Mouse (Mus musculus) monocyte, adult 2 months (primary cell): ENCODE data around the gene Kit.

Experiments used
- DNase-seq, 2 experiments: peaks; one replicate each; pipeline ENCODE4 v3.0.0; 2022; ENCODE audit warnings: low spot score in 2 of 2, low read depth in 1 of 2

The Kit gene

DNA sequence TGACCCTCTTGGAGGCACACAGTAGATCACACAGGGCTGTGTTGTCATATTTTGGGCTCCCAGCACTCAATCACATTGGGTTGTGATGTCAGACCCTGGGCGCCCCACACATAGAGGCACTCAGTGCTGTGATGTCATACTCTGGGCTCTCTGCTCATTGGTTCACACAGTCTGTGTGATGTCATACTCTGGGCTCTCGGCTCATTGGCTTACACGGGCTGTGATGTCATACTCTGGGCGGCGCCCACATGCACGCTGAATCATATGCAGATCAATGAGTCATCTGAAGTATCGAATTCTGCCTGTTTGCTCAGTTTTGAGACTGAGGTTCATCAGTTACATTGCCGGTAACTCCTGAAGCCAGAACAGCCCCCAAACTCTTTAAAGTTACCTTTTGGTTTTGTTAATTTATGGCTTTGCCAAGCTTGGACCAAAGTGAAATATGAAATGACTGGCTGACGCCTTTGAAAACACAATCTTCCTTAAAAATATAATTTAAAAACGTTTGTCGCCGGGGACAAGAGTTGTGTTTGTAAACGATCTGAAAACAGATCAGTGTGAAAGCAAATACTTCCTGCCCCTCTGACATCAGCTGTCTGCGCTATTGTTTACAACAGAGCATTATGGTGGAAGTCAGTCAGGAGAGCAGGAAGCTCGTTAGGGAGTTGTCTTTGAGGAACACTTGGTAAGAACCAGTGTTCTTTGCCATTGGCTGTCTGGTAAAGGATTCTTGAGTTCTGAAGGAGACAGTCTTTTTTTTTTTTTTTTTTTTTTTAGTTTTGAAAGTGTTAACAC, 15.0 kb downstream of the Kit start:
- DNase-seq = no peak

DNA sequence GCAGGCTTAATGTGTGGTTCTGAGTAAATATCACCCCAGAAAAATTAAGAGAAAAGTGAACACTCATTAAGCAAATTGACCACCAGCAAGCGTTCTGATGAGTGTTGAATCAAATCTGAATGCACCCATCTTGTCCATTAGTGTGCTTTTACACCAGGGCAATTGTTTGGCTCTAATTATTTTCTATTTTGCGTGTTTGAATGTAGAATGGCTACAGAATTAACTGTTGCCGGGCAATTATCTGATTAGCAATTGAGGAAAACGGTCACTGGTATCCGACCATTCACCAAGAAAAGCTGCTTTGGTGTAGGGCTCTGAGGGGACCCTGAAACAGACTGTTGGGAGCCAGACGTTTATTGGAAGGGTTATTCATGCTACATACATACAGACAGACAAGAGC, 16.2 kb downstream of the Kit start:
- DNase-seq = no peak

DNA sequence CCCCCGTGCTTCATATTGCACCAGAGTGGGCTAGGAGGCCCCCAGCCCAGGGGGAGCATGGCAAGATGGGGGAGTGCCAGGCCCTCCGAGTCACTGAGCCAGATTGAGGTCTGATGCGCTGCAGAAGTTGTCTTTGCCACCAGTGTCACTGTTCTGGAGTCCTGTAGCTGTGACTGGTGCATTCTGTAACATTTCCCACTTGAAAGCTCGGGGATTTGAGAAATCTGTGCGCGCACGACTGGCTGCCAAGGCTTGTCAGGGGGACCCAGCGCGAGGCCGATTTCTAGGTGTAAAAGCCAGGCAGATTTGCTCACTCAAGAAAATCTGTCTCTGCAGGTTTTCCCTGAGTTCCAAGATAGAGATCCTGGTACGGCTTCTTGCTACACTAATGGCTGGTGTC, 16.9 kb downstream of the Kit start:
- DNase-seq = no peak

DNA sequence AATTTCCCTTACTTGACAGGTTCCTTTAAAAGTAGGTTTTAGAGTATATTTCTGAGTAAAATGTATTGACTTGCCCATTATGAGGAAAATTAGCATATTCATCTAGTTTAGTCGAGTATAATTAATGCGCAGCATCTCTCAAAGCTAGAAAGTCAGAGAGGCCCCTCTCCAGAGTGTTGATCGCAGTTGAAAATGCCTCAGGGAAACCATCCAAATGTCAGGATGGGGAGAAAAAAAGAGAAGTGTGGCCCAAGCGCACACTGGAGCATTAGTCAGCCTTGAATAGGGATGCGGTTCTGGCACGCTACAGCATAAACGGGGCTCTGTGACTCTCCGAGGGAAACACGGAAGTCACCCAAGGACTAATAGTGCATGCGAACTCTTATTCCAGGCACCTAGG, 20.6 kb downstream of the Kit start:
- no peak for DNase-seq

DNA sequence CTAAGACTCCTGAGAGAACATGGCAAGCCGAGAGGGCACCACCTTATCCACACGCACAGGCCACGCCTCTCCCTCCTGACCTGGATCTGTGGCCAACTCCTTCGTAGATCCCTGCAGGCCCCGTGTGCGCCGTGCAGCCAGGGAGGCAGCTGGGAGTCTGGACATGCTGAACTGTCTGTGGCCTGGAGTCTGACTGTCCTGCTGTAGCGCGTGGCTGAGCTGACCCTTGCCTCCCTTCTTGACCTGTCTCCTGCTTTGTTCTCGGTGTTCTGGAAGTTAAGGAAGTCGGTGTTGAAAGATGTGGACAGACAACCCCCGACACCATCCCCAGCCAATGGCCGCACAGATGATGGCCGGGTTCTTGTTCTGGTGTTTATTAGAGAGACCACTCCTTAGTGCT, 21.5 kb downstream of the Kit start:
- no peak for DNase-seq

DNA sequence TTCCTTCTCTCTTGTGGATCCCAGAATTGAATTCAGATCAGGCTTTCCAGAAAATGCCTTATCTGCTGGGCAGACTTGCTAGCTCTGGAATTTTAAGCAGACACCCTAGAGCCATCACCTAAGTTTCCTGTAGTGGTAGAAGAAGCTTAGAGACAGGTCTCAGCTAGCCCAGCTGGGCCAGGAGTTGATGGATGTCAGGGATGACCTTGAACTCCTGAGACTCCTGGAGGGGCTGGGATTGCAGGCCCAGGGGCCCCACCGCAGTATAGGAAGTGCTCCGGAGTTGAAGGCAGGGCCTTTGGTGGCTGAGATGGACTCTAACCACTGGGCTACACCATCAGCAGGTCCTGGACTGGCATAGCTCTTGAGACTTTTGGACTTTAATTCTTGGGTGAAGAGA, 22.6 kb downstream of the Kit start:
- no peak for DNase-seq

DNA sequence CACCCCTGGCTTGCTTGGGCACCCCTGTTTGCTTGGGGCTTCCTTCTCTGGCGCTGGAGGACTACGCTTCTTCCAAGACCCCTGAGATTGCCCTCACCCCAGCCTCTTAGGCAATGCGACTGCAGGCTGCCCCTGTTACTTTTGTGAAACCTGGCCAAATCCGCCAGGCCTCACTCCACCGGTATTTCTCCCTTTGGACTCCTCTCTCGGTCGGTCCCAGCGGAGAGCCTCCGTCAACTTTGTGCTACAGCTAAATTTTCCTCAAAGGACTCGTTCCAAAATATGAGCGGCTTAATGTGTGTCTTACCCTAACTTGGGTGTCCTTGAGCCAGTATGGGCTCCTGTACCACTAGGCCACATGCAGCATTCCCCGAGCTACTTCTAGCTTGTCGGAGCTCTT, 23.8 kb downstream of the Kit start:
- DNase-seq = no peak

DNA sequence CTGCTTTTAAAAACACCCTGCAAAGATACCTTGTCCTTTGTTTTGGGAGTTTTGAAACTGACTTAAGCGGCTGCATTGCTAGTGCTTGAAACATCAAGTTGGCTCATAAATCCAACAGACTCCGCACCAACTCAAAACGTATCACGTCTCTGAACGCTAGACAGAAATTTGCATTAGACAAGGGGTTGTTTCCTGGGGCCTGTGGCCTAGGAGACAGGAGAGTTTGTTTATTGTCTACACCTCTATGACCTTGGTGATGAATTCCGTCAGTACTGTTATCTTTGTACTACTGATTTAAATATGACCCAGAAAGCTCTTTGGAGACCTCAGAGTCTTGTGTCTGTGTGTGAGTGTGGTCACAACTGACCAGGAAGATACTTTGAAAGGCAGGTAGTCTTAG, 25.3 kb downstream of the Kit start:
- no peak for DNase-seq

DNA sequence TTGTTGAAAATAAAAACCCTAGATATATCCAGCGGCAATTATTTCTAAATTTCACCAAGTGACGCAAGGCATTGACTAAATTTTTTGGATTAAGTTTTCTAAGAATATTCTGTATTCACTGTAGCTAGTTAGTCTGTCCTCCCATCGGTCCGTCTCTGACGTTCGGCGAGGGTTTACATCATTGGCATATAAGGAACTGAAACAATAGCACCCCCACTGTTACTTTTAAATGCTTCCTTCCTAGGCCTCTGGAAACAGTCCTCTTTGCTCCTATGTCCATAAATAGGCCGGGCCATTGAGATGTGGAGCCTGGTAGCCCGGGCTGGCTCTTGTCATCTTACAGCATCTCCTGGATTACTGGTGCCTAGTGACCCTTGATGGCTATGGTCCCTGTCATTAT, 29.5 kb downstream of the Kit start:
- DNase-seq = no peak

DNA sequence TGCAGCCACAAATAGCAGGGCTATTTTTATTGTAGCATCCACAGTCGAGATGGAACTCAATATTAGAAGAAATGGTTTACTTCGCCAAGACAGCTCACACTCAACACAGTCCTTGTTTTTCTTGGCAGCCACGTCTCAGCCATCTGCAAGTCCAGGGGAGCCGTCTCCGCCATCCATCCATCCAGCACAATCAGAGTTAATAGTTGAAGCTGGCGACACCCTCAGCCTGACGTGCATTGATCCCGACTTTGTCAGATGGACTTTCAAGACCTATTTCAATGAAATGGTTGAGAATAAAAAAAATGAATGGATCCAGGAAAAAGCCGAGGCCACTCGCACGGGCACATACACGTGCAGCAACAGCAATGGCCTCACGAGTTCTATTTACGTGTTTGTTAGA, 32.2 kb downstream of the Kit start:
- DNase-seq = no peak

DNA sequence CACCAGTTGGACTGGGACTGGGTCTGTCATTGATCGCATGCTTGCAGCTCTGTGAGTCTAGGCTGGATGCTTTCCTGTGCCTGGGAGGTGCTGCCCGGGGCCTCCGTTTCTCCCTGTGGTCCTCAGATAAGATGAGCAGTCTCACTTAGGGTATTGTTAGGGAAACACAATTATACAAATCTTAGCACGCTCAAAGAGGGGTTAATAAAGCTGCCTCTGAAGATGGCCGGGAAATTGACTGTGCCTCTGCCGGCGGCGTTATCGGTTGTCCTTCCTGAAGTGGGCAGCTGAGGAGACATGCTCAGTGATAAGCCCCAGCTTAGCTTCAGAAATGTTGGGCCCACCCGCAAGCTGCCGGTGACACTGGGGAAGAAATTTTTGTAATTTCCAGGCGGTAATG, 33.3 kb downstream of the Kit start:
- DNase-seq = no peak

DNA sequence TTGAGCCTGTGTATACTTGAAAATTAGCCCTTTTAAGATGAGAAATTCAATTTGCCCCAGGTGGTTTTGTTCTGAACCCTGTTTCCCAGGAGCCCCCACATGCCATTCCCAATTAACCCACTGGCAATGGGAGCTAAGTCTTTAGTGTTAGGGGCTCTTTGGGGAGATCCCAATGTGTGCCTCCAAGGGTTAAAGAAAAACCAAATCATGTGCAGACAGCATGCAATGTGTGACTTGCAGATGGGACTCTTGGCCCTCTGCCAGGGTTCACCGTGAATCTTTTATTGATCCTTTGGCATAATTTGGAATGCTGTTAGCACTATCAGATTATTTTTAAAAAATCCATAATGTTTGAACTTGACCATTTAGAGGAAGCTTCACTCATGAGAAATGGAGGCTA, 37.7 kb downstream of the Kit start:
- no peak for DNase-seq

DNA sequence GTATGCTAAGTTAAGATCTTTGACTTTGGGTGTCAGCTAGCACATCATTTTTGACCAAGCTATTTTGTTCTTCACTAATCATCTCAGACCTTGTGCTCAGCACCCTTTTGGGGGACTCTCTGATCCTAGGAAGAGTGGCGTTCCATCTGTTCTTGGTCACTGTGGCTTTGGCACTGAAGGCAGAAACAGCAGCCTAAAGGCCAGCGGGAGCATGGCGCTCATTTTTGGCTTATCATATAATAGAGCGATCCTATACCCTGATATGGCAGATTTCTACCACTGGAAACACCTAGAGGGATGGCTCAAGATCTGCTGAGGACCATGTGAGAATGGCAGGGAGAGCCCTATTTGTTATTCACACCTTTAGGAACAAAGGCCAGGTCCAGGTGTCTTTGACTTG, 38.2 kb downstream of the Kit start:
- DNase-seq = no peak

DNA sequence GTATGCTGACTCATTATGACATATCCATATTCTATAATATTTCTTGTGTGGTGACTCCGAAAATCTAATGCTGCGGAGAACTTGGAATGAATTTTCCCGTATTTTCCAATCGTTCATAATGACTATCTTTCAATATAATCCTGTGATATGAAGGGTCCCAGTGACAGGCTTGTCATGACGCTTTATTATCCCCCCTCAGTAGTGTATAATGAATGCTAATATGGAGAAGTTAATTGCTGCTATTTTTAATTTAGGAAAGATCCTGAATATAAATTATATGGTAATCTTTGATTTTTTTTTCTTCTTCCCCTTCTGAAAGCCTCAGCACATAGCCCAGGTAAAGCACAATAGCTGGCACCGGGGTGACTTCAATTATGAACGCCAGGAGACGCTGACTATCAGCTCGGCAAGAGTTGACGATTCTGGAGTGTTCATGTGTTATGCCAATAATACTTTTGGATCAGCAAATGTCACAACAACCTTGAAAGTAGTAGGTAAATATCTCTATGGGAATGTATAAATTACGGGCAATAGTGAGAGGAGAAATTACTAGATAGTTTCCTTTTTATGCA, 40.4 kb downstream of the Kit start:
- no peak for DNase-seq

DNA sequence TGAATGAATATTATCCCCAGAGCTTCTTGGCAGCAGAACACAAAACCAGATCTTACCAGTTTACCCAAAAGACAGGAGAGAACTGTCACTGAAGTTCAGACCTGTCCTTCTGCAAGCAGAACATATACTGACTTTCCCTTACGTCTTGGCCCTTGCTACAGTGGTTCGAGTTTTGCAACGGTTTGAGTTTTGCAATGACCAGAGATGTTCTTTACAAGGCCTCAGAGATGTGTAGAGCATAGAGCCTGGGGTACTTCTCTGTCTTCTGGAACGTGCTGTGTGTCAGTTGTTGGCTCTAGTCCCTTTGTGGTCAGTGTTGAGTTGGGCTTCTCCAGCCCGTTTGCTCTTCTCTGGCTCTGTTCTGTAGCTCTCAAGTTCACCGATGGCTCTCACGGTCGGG, 40.9 kb downstream of the Kit start:
- no peak for DNase-seq

DNA sequence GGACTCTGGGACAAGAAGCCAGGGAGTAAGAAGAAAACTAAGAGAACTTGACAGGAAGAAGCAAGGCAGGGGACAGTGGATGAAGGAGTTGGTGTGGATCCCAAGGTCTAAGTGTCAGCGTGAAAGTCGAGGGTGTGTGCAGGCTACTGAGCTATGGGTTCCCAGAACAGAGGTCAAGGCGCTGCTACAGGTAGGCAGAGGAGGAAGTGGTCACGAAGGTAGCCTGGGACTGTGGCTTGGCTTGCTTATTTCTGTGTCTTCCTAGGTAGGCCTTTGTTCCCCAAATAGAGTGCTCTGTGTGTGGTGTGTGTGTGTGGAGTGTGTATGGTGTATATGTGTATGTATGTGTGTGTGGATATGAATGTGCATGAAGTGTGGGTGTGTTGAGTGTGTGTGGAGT, 47.7 kb downstream of the Kit start:
- DNase-seq = no peak

DNA sequence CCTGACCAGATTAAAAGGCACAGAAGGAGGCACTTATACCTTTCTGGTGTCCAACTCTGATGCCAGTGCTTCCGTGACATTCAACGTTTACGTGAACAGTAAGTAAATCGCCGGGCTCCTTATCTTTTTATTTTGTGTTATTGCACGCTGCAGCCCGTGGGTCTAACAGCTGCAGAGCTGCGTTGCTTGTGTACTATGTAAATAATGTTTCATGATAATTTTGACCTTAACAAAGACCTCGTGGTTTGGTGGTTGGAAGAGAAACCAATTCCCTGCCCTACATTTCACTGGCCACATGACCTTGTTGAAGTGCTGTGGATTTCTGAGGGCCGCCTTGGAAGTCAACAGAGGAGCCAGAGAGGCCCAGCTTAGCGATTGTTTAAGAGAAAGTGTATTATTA, 48.3 kb downstream of the Kit start:
- no peak for DNase-seq

DNA sequence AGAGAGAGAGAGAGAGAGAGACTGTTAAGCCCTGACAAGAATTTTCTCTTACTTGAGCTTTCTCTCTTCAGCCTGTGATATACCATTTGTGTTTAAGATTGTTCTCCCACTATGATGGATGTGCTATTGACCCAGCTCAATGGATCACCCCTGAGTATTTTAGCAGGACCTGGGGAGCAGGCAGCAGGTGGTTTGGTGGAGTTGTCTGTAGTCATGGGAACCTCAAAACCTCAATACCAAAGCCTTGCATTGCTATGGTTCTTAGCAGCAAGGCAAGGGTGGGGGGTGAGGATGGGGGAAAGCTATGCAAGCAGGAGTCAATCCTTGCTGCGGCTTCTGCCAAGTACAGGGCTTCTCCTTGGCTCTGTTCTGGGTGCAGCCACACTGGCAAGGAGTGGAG, 48.8 kb downstream of the Kit start:
- no peak for DNase-seq

DNA sequence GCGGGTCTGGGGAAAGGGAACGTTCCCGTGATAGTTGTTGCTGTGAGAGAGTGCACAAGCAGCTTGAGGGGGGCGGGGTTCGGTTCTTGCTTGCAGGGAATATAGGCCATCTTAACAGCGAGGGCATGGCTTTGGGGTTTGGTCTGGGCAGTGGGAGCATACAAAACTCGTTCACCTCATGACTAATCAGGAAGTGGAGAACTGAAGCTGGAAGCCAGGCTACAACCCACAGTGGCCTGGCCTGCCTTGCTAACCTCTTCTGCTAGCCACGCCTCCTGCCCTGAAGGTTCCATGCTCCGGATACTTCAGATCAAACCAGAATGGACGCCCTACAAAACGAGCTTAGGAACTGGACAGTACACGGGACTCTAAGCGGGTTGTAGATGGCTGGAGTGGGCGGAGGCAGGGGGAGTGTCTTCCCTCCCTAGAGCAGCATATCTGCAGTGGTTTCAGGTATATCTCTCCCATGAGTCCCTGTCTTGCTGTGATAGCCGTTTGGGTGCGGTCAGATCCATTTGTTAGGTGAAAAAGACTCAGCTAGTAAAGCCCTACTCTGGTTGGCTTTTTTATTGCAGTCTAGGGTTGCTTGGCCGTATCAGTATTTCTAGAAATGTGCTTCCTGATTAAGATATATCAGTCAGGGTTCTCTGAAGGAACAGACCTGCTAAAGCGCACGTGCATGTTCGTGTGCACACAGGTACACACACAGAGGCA, 49.4 kb downstream of the Kit start:
- DNase-seq = no peak

DNA sequence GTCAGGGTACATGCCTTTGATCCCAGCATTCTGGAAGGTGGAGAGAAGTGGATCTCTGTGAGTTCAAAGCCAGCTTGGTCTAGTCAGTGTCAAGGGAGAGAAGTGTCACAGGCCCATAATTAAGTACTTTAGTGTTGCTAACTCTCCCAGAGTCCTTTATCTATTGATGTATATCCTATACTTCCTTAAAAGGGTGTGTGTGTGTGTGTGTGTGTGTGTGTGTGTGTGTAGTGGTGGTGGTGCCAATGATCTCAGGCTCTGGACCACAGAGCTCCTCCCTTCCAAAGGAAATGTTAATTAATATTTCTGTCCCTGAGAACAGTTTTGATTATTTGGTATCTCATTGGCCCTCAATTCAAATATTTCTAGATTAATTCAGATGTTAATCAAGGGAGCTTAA, 50.3 kb downstream of the Kit start:
- DNase-seq = no peak

DNA sequence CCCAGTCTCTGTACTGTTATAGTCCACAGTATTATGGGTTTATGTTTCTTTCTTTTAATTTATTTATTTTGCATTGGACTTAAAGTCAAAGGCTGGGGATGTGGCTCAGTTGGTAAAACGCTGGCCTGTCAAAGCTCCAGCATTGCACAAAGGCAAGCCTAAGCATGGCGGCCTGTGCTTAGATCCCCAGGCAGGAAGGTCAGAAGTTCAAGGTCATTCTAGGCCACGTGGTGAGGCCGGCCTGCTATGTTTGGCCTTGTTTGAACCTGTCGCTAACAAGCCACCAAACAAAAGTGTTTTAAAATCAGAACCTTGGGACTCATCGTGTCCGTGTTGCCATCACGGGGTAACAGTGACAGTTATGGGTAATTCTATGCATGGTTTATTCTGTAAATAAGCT, 51.6 kb downstream of the Kit start:
- DNase-seq = no peak

DNA sequence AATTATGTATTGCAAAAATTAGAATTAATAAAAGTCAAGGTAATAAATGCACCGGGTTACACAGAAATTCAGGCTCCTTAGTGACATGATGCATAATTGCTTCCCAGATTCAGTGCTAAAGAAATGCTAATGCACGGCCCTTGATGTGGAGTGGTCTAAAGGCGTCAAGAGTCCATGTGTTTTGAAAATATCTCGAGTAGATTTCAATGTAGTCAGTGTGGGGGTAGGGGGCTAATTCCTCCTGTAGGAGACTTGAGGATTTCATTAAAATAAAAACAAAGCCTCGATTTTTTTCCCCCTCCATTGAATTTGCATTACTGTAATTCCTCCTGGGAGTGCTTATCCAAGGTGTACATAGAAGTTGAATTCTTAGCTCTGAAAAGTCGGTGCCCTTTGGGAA, 52.0 kb downstream of the Kit start:
- DNase-seq = no peak

DNA sequence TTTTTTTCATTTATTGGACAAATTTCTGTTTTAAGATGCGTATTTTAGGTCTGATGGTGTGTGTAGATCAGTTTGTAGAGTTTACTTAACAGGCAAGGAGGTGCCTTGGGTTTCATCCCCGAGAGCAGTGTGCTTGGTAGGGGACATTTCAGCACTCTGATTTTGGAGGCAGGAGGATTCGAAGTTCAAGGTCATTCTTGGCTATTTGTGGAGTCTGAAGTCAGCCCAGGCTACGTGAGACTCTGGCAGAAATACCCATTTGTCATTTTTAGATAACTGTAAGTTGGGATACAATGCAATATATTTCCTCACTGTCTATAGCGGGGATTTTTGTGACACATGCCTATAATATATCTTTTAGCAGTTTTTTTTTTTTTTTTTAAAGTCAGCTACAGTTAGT, 57.5 kb downstream of the Kit start:
- DNase-seq = no peak
